Comparison of ENCODE assay signal across 14 mouse cellular contexts in genomic region chr1:96794690-96795089, GRCm38 (mm10).
"Had no signal": no experiment of that assay in that cellular context is flagged by ENCODE, and none has a peak within 500 bp of the region (broad histone marks: within the 10 kb centered on the region; RNA-seq: fewer than 3 reads in every experiment).

No protein-coding gene starts in this region.

- H3K4me2 ChIP-seq: limb, embryonic 15.5 days; liver, embryonic 13.5 days; lung, embryonic 15.5 days; midbrain, embryonic 12.5 days; stomach, embryonic 15.5 days had no signal

- ATAC-seq: liver, postnatal 0 days had no signal

- H3K4me3 ChIP-seq: left cerebral cortex, adult 2 months; limb, embryonic 15.5 days; liver, embryonic 13.5 days; lung, embryonic 15.5 days; midbrain, embryonic 12.5 days; stomach, embryonic 15.5 days had no signal

- H3K9ac ChIP-seq: limb, embryonic 15.5 days; liver, embryonic 13.5 days; liver, postnatal 0 days; lung, embryonic 15.5 days; midbrain, embryonic 12.5 days; stomach, embryonic 15.5 days had no signal

- H3K27me3 ChIP-seq: limb, embryonic 15.5 days; liver, embryonic 13.5 days; lung, embryonic 15.5 days; midbrain, embryonic 12.5 days; stomach, embryonic 15.5 days had no signal

- H3K27ac ChIP-seq: left cerebral cortex, adult 2 months; limb, embryonic 15.5 days; liver, embryonic 13.5 days; lung, embryonic 15.5 days; midbrain, embryonic 12.5 days; stomach, embryonic 15.5 days had no signal

- DNase-seq: kidney, adult 2 months; kidney, postnatal 25 days; liver, embryonic 13.5 days; liver, postnatal 0 days; lung, postnatal 14 days; right cerebral cortex, postnatal 4 days; spleen, adult 18-20 months; thymus, adult 2 months; thymus, postnatal 25 days had no signal

- H3K4me1 ChIP-seq: limb, embryonic 15.5 days; liver, embryonic 13.5 days; lung, embryonic 15.5 days; midbrain, embryonic 12.5 days; stomach, embryonic 15.5 days had no signal

- H3K9me3 ChIP-seq: limb, embryonic 15.5 days; liver, embryonic 13.5 days; lung, embryonic 15.5 days; midbrain, embryonic 12.5 days; stomach, embryonic 15.5 days had no signal

- H3K36me3 ChIP-seq: limb, embryonic 15.5 days; liver, embryonic 13.5 days; lung, embryonic 15.5 days; midbrain, embryonic 12.5 days; stomach, embryonic 15.5 days had no signal
